Mouse (Mus musculus) embryonic facial prominence, embryonic 12.5 days (tissue): ENCODE data around the gene Slc50a1. TPM values are rescaled to one million over a fixed set of nuclear protein-coding genes. Genes with fewer than 3 reads are reported as not detected.

ENCODE experiments used
- ATAC-seq: fragments of 200-750 bp; cut with Nextera tagmentation; 2 replicates; pipeline ENCODE4 v1.8.0; 2017; ENCODE audit not compliant: insufficient number of reproducible peaks, insufficient read depth, low FRiP score, low TSS enrichment
- H3K27ac ChIP-seq: fragments of 300-500 bp; sonication (generic); 2 replicates; pipeline ENCODE4 v1.5.1; 2016; ENCODE audit warnings: mild to moderate bottlenecking
- H3K27me3 ChIP-seq: fragments of 300-500 bp; sonication (generic); 2 replicates; pipeline ENCODE4 v1.6.1; 2016; ENCODE audit warnings: mild to moderate bottlenecking, moderate library complexity
- H3K36me3 ChIP-seq: fragments of 300-500 bp; sonication (generic); 2 replicates; pipeline ENCODE4 v1.6.1; 2016; ENCODE audit warnings: mild to moderate bottlenecking
- H3K4me1 ChIP-seq: fragments of 300-500 bp; sonication (generic); 2 replicates; pipeline ENCODE4 v1.6.1; 2016
- H3K4me2 ChIP-seq: fragments of 300-500 bp; sonication (generic); replicated peaks from 2 replicates; pipeline ENCODE4 v1.6.1; 2016; ENCODE audit warnings: mild to moderate bottlenecking, moderate library complexity
- H3K4me3 ChIP-seq: fragments of 300-500 bp; sonication (generic); 2 replicates; pipeline ENCODE4 v1.5.1; 2016; ENCODE audit warnings: mild to moderate bottlenecking
- H3K9ac ChIP-seq: fragments of 300-500 bp; sonication (generic); 2 replicates; pipeline ENCODE4 v1.6.1; 2016; ENCODE audit warnings: mild to moderate bottlenecking, moderate library complexity
- H3K9me3 ChIP-seq: fragments of 300-500 bp; sonication (generic); 2 replicates; pipeline ENCODE4 v1.6.1; 2016; ENCODE audit warnings: mild to moderate bottlenecking, moderate library complexity
- WGBS: fragments of 180-500 bp; shearing (Covaris S2); methylation state at CpG from one replicate; pipeline ENCODE4 v1.1.7; 2016; 5-methylcytosine and 5-hydroxymethylcytosine counted together
- polyA plus RNA-seq: library from polyadenylated mRNA; unstranded; fragments of >200 nt; fragmentation: Nextera tagmentation; extraction: Ambion mirVana; gene quantifications from 2 replicates; pipeline ENCODE4 v1.2.1, GENCODE M21; 2016

Slc50a1 gene
- polyA plus RNA-seq: 56.6 and 62.0 TPM in 2 replicates

DNA sequence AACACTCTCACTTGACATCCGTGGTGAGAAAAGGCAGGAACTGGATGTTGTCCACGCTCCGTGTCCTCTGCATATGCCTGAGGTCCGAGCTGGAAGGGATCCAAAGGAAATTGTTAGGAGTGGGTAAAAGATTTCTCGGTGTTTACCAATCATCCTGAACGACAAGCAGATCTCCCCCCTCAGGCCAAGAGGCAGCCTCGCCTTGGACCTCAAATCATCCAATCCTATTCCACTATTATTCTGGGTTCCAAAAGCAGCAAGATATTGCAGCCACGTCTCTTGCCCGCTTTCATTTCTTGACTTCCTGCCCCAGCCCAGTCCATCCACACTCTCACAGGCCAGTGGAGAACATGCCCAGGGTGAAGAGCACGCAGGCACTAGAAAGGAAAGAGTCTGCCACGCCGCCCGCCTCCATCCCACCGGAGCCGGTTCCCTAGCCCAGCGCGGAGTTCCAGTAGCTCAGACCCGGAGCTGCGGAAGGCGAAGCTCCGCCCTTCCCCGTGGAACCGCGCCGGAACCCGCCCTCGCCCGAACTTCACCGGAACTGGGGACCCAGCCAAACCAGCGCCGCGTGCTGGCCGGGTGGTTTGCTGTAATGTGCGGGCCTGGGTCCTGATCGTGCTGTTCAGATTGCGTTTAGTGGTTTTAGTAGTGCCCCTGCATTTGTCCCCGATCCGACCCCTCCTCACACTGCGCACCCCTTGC is at the start of gene Slc50a1:
Gene Slc50a1, minus strand, starts transcription at position 520 of the 705 bp plus-strand sequence.
- Histone ChIP-seq H3K9me3 (no peaks in the 10 kb centered on the region), H3K4me2 (peak within 1 kb of the TSS; percentile 77), H3K36me3 (0 out of 2 replicates have a peak, but pooled peaks cover 3% of the 10 kb centered on the region), H3K4me1 (peaks cover 33% of the 10 kb centered on the region), H3K9ac (peak within 1 kb of the TSS; percentile 80), H3K27me3 (no peaks in the 10 kb centered on the region), H3K27ac (peak within 1 kb of the TSS; percentile 76), H3K4me3 (peak within 1 kb of the TSS; percentile 58)
- 3% methylated on average over 39 of the region's 39 CpGs for WGBS
- 0 out of 2 replicates have a peak, but pooled peaks have one; percentile 8 for ATAC-seq

- H3K9me3 ChIP-seq: no peaks in the 10 kb centered on the region
- peaks cover 60% of the 10 kb centered on the region for H3K27me3 ChIP-seq
- peaks cover 64% of the 10 kb centered on the region for H3K4me1 ChIP-seq
- peak overlapping the region; percentile 96 for H3K4me2 ChIP-seq
- H3K36me3 ChIP-seq: no peaks in the 10 kb centered on the region
- WGBS: 4% methylated on average over 58 of the region's 58 CpGs
- no peak for ATAC-seq
- 0 out of 2 replicates have a peak overlapping the region, but pooled peaks have one; percentile 11 for H3K27ac ChIP-seq
- H3K4me3 ChIP-seq: peak overlapping the region; percentile 68
- peak overlapping the region; percentile 54 for H3K9ac ChIP-seq
Observed at GRCm38 (mm10) chr3:89319591-89320350, 49.4 kb upstream of the Slc50a1 start.

GRCm38 (mm10) chr3:89318971-89319590 is 48.7 kb upstream of the Slc50a1 start:
- WGBS: 7% methylated on average over 21 of the region's 21 CpGs
- Histone ChIP-seq H3K4me2 (peak overlapping the region; percentile 96), H3K4me1 (peaks cover 66% of the 10 kb centered on the region), H3K9ac (peak overlapping the region; percentile 54), H3K4me3 (peak overlapping the region; percentile 68), H3K9me3 (no peaks in the 10 kb centered on the region), H3K27me3 (peaks cover 60% of the 10 kb centered on the region), H3K36me3 (no peaks in the 10 kb centered on the region), H3K27ac (0 out of 2 replicates have a peak overlapping the region, but pooled peaks have one; percentile 11)
- no peak for ATAC-seq

- ATAC-seq: no peak
- WGBS: 64% methylated on average over 8 of the region's 8 CpGs
- H3K36me3 ChIP-seq: no peaks in the 10 kb centered on the region
- peaks cover 66% of the 10 kb centered on the region for H3K4me1 ChIP-seq
- H3K27me3 ChIP-seq: peaks cover 60% of the 10 kb centered on the region
- no peak overlapping the region for H3K4me3 ChIP-seq
- H3K9ac ChIP-seq: no peak overlapping the region
- no peak overlapping the region for H3K27ac ChIP-seq
- H3K9me3 ChIP-seq: no peaks in the 10 kb centered on the region
- H3K4me2 ChIP-seq: no peak overlapping the region
Observed at GRCm38 (mm10) chr3:89318316-89318715, 47.9 kb upstream of the Slc50a1 start.

DNA sequence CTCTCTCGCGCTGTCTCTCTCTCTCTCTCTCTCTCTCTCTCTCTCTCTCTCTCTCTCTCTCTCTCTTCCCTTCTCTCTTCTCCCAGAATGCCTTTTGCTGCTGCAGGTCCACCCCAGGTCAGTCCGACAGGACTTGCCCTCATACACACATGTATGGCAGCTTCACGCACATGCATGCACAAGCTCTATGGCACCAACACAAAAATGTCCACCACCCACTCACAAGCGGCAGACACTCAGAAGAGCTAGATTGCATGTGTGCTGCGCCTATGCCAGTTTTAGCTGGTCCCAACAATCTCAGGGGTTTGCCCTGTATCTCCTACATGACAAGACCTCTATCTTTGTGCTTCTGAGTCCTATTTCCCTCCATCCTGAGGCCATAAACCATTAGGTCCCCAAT is 46.9 kb upstream of the Slc50a1 start:
- Histone ChIP-seq H3K9me3 (no peaks in the 10 kb centered on the region), H3K27me3 (peaks cover 60% of the 10 kb centered on the region)

GRCm38 (mm10) chr3:89316833-89317232 is 46.5 kb upstream of the Slc50a1 start:
- no peak for ATAC-seq
- peak overlapping the region; percentile 71 for H3K4me2 ChIP-seq
- no peak overlapping the region for H3K4me3 ChIP-seq
- no peak overlapping the region for H3K27ac ChIP-seq
- peaks cover 62% of the 10 kb centered on the region for H3K4me1 ChIP-seq
- H3K9me3 ChIP-seq: no peaks in the 10 kb centered on the region
- H3K27me3 ChIP-seq: peaks cover 56% of the 10 kb centered on the region
- H3K9ac ChIP-seq: 0 out of 2 replicates have a peak overlapping the region, but pooled peaks have one; percentile 12
- no peaks in the 10 kb centered on the region for H3K36me3 ChIP-seq
- WGBS: 2% methylated on average over 4 of the region's 4 CpGs

More for the DNA sequence above, 46.9 kb upstream of the Slc50a1 start:
- no peak overlapping the region for H3K27ac ChIP-seq
- no peaks in the 10 kb centered on the region for H3K36me3 ChIP-seq
- H3K9ac ChIP-seq: peak overlapping the region; percentile 12; the same call in 1 of the 2 replicates
- WGBS: 50% methylated on average over 6 of the region's 6 CpGs
- H3K4me3 ChIP-seq: no peak overlapping the region
- no peak for ATAC-seq
- peak overlapping the region; percentile 71 for H3K4me2 ChIP-seq
- peaks cover 66% of the 10 kb centered on the region for H3K4me1 ChIP-seq

- no peaks in the 10 kb centered on the region for H3K9me3 ChIP-seq
- peaks cover 56% of the 10 kb centered on the region for H3K4me1 ChIP-seq
- peak overlapping the region; percentile 28 for H3K4me3 ChIP-seq
- no peak overlapping the region for H3K27ac ChIP-seq
- no peak for ATAC-seq
- peak overlapping the region; percentile 71 for H3K4me2 ChIP-seq
- H3K27me3 ChIP-seq: peaks cover 49% of the 10 kb centered on the region
- H3K36me3 ChIP-seq: no peaks in the 10 kb centered on the region
- H3K9ac ChIP-seq: peak overlapping the region; percentile 42; the same call in 1 of the 2 replicates
- WGBS: 7% methylated on average over 40 of the region's 40 CpGs
Observed at GRCm38 (mm10) chr3:89315930-89316831, 45.8 kb upstream of the Slc50a1 start.

GRCm38 (mm10) chr3:89315195-89315929 is 45.0 kb upstream of the Slc50a1 start:
- peak; percentile 18; the same call in 1 of the 2 replicates for ATAC-seq
- 6% methylated on average over 24 of the region's 26 CpGs for WGBS

DNA sequence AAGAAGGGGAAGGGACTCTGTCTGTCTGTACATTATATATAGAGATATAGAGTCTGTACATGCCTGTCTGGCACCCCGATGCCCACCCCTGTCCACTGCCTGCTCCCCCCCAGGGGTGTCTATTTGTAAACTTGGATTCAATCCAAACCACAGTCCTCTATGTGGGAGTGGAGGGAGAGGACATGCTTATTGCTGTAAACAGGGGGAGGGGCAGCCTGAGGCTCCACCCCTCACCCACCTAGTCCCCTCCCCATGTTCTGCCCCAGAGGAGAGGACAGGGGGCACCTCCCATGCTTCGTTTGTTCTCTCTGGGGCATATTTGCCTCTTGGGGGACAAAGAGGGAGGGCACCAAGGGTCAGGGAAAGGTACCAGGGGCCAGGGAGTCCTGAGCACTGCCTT is 44.4 kb upstream of the Slc50a1 start:
- peak overlapping the region; percentile 42 for H3K9ac ChIP-seq
- 41% methylated on average over 2 of the region's 2 CpGs for WGBS
- H3K4me1 ChIP-seq: peaks cover 42% of the 10 kb centered on the region
- no peaks in the 10 kb centered on the region for H3K9me3 ChIP-seq
- peak overlapping the region; percentile 71 for H3K4me2 ChIP-seq
- H3K27me3 ChIP-seq: peaks cover 36% of the 10 kb centered on the region
- no peaks in the 10 kb centered on the region for H3K36me3 ChIP-seq
- 0 out of 2 replicates have a peak overlapping the region, but pooled peaks have one; percentile 28 for H3K4me3 ChIP-seq
- no peak for ATAC-seq
- no peak overlapping the region for H3K27ac ChIP-seq

More at GRCm38 (mm10) chr3:89315195-89315929, 45.0 kb upstream of the Slc50a1 start:
- peak overlapping the region; percentile 42 for H3K9ac ChIP-seq
- H3K4me1 ChIP-seq: peaks cover 48% of the 10 kb centered on the region
- peak overlapping the region; percentile 28 for H3K4me3 ChIP-seq
- peak overlapping the region; percentile 71 for H3K4me2 ChIP-seq
- no peak overlapping the region for H3K27ac ChIP-seq
- no peaks in the 10 kb centered on the region for H3K9me3 ChIP-seq
- H3K36me3 ChIP-seq: no peaks in the 10 kb centered on the region
- H3K27me3 ChIP-seq: peaks cover 41% of the 10 kb centered on the region

DNA sequence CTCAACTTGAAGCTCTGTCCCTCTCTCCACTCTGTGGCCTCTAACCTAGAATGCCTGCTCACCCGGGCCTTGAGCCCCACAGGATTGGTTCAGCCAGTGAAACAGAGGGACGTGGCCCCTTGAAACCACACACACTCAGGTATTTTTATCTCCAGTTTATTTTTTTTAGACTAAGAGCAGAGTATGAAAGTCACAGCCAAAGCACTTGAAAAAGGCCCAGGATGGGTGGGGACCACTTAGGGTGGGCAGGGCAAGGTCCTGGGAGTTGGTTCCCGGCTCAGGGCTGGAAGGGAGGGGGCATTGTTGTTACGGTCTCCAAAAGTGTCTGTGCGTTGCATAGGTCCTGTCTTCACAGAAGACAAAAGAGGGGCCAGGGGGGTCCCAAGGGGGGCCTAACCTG is 44.0 kb upstream of the Slc50a1 start:
- ATAC-seq: no peak
- Histone ChIP-seq H3K27ac (no peak overlapping the region), H3K4me1 (peaks cover 37% of the 10 kb centered on the region), H3K4me2 (no peak overlapping the region), H3K4me3 (no peak overlapping the region), H3K36me3 (no peaks in the 10 kb centered on the region), H3K9me3 (no peaks in the 10 kb centered on the region), H3K27me3 (peaks cover 31% of the 10 kb centered on the region), H3K9ac (no peak overlapping the region)
- WGBS: 68% methylated on average over 5 of the region's 5 CpGs
